Mouse (Mus musculus): ENCODE results near the gene Rragb. TPM values are rescaled to one million over a fixed set of nuclear protein-coding genes. Genes with fewer than 3 reads are reported as not detected.
"Not testable (repeated sequence)": the region's sequence is repeated elsewhere in the genome, so short reads cannot be mapped to it uniquely, and the experiment has no call there.

The Rragb gene
- total RNA-seq (2021) = 5.2 and 10.4 TPM in 2 replicates
- long read RNA-seq, transcript Rragb-201 (11 exons, 2,258 nt) = major isoform, 9 of 14 reads
- long read RNA-seq, partial matches to known transcripts = 0 of 14 reads
- long read RNA-seq, other reads (novel, unspliced or antisense) = 5 of 14 reads

- DNase-seq = peak; percentile 71
These were observed at the start of gene Rragb for GRCm38 (mm10) chrX:153139734-153140515. Gene Rragb, plus strand, starts transcription at chrX:153139981.

GRCm38 (mm10) chrX:153118486-153118885, 21.3 kb upstream of the Rragb start, which contains the start of gene Foxr2:
Gene Foxr2, plus strand, starts transcription at chrX:153118786.
- no peak for DNase-seq

- DNase-seq = no peak
These were observed 20.8 kb upstream of the Rragb start for GRCm38 (mm10) chrX:153119013-153119412.

DNA sequence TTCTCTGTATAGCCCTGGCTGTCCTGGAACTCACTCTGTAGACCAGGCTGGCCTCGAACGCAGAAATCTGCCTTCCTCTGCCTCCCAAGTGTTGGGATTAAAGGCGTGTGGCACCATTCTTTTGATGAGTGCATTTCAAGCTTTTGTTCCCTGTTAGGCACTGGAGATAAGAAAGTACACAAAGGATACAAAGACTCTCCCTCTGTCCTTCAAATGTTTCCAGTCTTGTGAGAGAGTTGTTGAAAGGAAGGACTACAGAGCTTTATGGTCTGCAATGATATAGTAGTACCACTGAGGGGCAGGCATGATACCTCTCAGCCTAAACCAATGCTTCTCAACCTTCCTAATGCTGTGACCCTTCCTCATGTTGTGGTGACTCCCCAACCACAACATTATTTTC, 2.9 kb downstream of the Rragb start:
- DNase-seq = no peak

DNA sequence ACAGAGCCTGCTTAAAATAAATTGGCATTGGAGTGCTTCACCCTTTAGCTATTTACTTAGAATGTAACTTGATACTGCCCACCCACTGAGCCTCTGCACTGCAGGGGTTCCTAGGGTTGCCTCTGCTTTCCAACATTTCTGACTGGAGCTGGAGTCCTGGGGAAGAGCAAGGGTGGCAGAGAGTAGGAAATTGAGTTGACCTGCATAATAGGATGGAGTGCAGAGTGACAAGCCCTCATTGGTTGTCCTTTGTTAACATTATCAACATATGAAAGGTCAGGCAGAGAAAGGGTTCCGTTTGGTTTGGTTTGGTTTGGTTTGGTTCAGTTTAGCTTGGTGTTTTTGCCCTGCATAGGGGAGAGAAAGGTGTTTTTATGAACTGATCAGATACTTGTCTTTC, 12.0 kb downstream of the Rragb start:
- no peak for DNase-seq

- peak; percentile 8 for DNase-seq
These were observed 15.5 kb downstream of the Rragb start for GRCm38 (mm10) chrX:153155322-153155721.

DNA sequence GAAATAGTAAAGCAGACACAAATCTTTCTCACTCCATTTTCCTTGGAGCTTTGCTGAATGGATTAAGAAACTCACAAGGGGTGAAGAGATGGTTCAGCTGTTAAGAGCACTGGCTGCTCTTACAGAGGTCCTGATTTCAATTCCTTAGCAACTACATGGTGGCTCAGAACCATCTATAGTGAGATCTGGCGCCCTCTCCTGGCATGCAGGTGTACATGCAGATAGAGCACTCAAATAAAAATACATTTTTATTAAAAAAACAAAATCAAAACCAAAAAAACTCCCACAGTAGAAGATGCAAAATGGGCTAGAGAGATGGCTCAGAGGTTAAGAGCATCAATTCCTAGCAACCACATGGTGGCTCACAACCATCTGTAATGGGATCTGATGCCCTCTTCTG, 35.0 kb downstream of the Rragb start:
- peak; percentile 24 for DNase-seq

- DNase-seq = no peak
These were observed 42.4 kb downstream of the Rragb start for GRCm38 (mm10) chrX:153182221-153182620.

DNA sequence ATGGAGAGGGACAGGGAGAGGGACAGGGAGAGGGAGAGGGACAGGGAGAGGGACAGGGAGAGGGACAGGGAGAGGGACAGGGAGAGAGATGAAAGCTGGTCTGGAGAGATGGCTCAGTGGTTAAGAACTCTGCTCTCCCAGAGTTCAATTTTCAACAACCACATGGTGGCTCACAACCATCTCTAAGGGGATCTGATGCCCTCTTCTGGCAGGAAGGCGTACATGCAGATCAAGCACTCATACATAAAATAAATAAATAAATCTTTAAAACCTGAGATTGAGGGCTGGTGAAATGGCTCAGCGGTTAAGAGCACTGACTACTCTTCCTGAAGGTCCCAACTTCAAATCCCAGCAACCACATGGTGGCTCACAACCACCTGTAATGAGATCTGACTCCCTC, 59.4 kb downstream of the Rragb start:
- not testable (repeated sequence) for DNase-seq

DNA sequence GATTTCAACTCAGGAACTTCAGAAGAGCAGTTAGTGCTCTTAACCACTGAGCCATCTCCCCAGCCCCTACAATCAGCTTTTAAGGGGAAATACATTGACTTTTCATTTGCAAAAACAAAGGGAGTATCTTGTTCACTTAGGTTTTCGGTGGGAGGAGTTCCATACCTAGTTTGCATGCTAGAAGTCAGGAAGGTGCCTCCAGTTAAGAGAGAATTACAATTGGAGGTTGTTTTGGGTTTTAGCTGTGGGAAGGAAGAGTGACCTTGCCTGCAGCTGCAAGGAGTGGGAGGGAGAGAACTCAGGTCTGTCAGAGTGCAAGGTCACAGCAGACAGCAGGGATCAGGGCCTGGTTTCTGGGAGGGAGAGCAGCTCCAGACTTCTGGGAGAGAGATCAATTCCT, 71.3 kb downstream of the Rragb start:
- no peak for DNase-seq

Other genes with a start within 250 kb of the Rragb start
- 1.8 and 2.2 TPM in 2 replicates for gene Usp51, start 133.5 kb upstream of the Rragb start, total RNA-seq (2021)
- gene Mageh1, start 102.4 kb upstream of the Rragb start, total RNA-seq (2021) = 18.4 and 24.0 TPM in 2 replicates
- gene Foxr2, start 21.2 kb upstream of the Rragb start, total RNA-seq (2021) = not detected in 2 replicates
- 1.0 and 1.9 TPM in 2 replicates for gene Klf8, start 97.5 kb downstream of the Rragb start, total RNA-seq (2021)

Data from adrenal gland, postnatal 25 days (tissue).